Mouse (Mus musculus) right cerebral cortex, postnatal 14 days (tissue): Measurements from ENCODE around the gene Zfp799.
"Not testable (repeated sequence)": the region's sequence is repeated elsewhere in the genome, so short reads cannot be mapped to it uniquely, and the experiment has no call there.

Experiments used
- DNase-seq: peaks from one replicate; pipeline ENCODE4 v3.0.0; 2022

Zfp799 gene

DNA sequence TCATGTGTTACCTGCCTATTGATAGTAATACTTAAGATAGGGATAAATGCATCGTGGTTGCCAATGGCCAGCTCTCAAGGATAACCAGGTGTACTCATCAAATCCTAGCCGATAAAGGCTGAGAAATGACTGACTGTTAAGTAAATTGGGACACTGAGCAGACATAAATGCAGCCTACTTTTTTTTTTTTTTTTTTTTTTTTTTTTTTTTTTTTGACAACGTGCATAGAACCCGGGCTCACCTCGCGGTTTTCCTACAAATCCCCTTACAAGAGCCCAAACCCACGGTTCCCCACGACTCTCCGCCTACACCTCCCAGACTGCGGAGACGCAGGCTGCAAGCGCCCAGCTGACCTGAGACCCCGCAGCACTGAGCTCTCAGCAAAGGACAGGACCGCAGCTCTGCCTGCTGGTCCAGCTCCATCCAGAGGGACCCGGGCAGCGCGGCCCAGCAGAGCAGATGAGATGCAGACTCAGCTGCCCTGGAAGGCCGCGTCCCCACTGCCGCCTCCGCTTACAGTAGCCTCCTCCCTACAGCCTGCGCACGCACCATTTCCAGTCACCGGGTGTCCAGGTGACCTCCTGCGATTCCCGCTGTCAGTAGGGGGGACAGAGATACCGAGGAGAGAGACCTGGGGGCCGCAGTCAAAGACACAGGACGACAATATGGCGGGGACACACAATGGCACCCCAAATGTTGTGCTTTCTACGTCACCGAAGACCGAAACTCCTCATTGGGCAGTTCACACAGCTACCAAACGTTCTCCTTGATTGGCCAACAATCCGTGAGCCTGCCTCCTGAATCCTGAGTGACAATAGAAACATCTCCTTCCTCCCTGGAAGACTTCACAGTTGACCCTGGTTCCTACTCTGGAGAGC is at the start of gene Zfp799:
TSS of gene Zfp799 (minus strand) at position 722 of the 878 bp plus-strand sequence.
- DNase-seq = peak; percentile 69

DNA sequence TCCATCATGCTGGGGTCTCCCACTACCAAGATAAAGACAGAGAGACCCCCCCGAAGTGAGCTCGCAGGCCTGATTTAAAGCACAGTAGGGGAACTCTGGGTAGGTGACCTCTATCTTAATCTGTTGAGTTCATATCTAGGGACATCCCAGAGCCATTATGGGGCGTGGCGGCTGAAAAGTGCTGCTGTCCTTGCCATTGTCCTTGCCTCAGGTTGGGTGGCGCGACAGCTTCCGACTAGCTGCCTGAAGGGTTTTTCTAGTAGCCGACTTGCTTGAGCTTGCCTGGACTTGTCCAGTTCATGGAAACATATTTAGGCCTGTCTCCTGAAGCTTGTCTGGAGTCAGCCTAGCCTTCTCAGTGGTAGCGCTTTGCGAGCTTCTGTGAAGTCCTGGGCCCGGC is 48.7 kb upstream of the Zfp799 start:
- DNase-seq = no peak

DNA sequence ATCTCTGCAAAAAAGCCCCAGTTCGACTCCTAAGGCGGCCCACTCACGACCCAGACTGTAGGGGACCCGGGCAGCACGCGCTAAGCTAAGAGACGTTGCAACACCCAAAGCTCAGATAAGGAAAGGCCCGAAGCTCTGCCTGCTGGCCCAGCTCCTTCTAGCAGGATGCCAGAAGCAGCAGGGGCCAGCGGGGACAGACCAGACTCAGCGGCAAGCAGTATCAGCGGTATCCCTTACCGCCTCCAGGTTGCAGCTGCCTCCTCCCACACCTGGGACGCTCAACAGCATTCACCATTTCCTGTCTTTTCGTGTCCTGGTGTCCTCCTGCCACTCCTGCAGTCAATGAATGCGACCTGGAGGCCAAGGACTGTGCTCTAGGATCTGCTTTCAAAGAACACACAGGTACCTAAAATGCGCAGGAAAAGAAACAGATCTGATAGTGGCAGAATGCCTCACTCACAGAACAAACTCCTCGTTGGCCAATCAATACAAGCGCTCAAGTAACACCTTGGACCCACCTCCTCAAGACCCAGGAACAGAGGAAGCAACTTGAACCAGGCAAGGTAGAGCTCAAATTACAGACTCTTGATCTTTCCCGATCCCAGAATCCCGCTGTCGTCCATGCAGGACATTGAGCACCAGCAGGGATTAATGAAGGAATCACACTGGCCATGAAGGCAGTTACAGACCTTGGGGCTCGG is 47.6 kb upstream of the Zfp799 start:
- no peak for DNase-seq

DNA sequence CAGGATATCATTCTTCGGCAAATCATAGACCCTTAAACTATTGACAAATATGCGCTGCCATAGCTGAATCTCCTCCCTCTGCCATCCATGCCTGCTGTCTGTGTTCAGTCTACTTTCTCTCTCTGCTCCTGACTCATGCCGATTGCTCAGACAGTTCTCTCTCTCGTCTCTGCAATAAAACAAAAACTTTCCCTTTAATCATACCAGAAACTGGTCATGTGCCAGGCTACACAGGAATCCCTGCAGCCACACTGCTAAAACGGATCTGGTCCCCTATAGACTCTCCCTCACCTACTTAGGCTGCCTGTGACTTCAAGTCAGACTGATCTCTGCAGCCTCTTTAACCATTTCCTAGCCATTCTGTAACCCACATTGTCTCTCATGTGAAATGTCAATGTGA is 42.6 kb upstream of the Zfp799 start:
- no peak for DNase-seq

DNA sequence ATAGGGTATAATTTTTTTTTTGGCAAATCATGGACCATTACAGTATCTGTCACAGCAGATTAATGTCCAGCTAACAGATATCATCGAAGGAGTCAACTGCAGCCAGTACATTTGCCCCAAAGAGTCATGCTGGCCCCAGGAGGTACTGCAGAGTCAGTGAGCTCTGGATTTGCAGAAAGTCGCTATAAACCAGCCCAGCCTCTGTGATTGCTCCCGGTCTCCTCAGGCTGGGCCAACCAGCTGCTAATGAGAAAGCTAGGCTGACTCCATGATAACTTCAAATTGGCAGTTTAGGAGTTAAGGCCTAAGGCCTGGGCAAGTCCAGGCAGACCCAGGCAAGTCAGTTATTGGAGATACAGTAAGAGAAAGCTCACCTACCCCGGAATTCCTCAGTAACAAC is 42.0 kb upstream of the Zfp799 start:
- DNase-seq = no peak

DNA sequence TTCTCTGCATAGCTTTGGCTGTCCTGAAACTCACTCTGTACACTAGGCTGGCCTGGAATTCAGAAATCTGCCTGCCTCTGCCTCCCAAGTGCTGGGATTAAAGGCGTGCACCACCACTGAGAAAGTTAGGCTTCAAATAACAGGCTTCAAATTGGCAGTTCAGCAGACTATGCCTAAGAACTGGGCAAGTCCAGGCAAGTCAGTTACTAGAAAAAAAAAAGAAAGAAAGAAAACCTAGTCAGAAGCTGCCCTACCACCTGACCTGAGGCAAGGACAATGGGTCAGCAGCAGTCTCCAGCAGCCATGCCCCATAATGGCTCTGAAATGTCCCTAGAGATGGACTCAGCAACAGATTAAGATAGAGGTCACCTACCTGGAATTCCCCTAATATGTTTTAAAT is 41.4 kb upstream of the Zfp799 start:
- no peak for DNase-seq

DNA sequence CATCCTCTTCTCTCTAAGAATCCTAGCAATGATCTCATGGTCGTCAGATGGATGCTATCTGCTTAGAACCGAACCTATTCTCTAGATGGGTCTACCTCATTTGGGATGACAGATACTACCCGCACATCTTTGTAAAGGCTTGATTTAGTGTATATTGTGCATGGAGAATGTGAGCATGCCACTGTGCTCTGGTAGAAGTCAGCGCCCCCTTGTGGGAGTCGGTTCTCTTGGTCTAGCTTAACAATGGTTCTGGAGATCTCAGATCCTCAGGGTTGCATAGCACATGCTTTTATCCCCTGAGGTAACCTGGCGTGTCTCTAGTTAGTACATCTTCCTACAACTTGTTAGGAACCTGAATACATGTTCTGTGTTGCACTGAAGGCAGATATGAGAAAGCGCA is 37.2 kb upstream of the Zfp799 start:
- not testable (repeated sequence) for DNase-seq

DNA sequence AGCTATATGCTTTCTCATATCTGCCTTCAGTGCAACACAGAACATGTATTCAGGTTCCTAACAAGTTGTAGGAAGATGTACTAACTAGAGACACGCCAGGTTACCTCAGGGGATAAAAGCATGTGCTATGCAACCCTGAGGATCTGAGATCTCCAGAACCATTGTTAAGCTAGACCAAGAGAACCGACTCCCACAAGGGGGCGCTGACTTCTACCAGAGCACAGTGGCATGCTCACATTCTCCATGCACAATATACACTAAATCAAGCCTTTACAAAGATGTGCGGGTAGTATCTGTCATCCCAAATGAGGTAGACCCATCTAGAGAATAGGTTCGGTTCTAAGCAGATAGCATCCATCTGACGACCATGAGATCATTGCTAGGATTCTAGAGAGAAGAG is 26.7 kb upstream of the Zfp799 start:
- not testable (repeated sequence) for DNase-seq

DNA sequence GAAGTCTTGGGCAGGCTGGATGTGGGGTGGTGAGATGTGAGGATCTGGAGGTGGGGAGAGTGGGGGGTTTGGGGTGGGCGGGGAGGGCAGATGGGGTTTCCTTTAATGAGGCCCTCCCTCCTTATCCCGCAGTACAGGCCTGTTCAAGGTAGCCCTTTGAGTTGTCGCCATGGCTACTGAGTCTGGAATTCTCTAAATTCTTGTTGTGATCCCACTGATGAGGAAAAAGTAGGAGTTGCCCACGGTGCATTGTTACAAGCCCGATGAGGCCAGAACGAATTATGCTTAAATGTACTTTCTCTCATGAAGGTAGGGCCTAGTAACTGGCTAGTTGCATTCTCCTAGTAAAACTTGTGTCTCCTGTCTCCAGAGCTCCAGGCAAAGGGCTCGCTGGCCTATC is 21.5 kb upstream of the Zfp799 start:
- DNase-seq = no peak

DNA sequence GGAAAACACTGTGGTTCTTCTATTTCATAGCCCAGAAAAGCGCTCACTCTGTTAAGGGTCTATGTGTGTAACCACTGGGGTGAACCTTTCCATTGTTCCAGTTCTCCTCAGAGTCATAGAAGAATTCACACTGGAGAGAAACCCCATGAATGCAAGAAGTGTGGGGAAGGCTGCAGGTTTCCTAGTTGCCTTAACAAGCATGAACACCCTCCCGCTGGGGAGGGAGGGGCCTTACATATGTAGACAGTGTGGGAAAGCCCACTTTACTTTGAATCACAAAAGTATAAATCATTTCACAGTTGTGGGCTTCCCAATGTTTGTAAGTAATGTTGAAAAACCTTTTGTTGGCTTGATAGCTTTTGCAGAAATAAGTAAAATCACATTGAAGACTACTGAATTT is 11.3 kb upstream of the Zfp799 start:
- no peak for DNase-seq

DNA sequence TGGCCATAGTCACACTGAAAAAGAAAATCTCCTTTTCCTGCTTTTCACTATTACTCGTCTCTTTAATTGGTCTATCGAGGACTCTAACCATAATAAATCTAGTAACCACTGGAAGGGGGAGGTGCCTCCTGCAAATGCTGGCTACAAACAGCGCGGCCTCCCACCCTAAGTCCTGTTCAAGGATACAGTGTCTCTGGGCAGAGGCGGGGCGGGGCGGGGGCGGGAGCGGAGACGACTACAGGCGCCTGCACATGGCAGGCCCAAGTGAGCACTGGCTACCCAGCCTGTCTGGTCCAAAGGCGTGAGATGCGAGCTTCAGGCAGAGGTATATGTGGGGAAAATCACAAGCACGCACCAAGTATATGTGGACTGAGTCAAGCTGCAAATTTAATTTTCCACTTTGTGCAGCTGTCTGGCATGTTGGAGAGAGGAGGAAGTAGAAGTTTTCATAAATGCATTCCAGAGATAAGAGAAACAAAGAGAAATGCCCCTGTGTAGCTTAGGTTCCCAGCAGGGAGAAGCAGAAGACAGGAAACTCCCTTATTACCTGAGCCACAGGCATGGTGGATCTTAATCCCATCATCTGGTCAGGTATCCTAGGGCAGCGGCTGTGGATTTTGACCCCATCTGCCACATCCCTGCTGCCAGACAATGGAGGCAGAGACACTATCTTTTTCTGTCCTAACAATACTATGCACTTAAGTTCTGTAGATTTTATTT is 9.2 kb upstream of the Zfp799 start:
- no peak for DNase-seq

DNA sequence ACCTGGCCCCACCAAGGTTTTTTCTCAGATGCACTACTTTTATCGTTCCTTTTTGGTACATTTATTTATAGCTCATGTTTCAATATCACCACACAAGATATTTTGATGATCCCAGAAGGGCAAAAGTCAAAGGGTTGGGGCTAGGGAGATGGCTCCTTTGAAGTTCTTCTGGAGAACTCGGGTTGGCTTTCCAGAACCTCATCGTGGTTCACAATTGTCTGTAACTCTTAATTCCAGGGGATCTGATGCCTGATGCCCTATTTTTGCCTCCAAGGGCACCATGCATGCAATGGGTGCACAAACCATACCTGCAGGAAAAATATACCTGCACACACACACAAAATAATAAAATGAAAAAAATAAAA is 339 bp upstream of the Zfp799 start:
- no peak for DNase-seq

DNA sequence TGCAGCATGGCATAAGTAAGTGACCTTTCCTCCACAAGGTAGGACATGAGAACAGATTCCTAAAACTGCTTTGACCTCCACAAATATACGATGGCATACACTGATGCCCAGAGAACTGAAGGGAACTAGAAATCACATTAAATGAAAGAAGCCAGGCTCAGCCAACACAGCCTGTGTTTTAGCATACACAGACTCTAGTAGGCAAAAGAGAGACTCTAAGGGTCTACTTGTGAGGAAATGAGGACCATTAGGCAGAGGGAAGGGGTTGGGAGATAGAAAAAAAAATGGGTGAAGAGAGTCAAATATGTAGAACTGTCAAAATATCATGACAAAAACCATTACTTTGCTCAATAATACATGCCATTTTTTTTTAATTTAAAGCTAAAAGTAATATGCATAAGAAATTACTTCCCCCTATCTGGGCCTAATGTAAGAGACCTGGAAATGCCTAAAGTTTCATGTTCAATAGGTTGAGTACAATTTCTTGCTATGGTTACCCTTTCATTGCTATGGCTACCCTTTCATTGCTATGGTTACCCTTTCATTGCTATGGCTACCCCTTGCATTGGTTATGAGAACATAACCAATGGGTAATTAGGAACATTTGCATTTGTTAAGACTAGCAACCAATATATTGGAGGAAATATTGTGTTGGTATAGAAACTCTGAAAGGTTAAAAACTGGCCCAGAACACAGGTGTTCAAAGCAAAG is 13.8 kb downstream of the Zfp799 start:
- DNase-seq = no peak

DNA sequence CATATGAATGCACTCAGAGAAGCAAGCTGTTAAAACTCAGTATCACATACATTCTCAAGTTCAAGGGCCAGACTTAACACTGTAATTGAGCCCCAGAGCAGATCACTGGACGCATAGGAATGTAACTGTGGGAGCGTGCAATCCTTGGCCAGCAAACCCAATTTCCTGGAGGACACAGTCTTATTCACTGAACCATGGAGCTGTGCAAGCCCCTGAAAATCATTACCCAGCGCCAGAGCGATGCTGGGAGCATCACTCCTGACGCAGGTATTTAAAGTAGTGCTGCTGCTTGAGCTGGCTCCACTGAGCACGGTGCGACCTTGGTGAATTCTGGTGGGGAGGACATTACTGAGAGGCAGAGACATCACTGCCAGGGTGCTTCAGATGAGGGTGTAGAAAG is 15.9 kb downstream of the Zfp799 start:
- no peak for DNase-seq

DNA sequence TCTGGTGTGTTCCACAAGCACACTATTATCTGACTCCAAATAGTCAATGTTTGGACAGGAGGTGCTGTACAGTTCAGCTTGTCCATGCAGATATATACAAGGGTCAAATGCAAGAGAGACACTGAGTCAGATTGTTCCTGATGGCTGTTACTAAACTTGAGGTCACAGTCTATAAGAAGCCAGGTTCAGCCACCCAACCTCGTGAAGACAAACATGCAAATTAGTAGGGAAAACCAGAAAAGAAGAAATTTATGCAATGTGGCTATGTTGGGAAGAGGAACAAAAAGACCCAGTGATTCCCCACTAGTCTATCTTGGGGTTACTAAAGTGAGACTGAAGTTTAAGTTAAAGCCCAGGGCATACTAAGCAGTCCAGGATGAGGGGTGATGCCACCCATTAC is 19.4 kb downstream of the Zfp799 start:
- DNase-seq = no peak

DNA sequence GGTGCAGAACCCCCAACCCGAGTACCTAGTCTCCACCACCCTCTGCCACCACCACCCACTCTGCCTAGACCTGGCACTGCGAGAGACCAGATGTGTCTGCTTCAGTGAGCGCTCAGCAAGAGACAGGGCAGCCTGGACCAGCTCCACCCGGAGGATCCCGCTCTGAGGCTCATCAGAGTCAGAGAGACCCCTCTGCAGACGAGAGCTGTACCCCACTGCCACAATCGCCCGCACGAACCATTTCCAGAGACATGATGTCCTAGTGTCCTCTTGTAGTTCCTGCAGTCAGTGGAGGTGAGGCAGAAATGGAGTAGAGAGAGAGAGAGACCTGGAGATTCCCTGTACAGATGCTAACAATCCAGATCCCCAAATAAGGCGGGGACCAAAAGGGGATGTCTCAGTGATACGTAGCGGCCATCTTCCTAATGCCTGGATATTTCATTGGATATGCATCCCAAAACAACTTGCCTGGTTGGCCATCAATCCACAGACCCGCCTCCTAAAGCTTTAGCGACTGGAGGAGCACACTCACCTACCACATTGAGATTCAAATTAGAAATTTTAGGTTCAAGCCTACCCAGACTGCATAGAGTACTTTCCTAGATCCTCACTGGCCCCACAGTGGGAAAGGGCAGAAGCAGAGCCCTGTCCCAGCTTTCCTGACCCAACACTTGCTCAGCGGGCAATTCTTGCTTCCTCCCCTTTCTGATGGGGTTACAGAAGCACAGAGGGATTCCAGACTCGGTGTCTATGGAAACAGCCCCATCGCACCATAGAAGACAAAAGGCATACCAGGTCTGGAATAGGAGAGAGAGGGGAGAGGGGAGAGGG is 20.3 kb downstream of the Zfp799 start, which contains the start of gene Zfp811:
TSS of gene Zfp811 (minus strand) at position 388 of the 831 bp plus-strand sequence.
- peak; percentile 43 for DNase-seq

DNA sequence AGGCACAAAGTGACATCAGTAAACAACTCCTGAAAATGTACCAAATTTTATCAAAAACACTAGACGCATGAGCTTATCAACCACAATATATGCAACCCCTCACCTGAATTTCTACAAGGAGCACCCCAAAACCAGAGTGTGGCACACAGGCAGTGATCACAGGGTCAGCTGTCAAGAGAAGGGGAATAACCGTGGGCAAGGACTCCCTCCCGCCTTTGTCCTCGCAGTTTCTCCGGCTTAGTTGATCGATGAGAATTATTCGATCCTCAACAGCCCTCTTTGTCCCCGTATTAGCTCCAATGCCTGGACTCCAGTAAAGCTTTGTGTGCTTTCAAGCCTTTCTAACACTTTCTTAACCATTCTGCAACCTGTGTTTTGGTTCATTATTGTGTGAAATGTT is 21.1 kb downstream of the Zfp799 start:
- no peak for DNase-seq

DNA sequence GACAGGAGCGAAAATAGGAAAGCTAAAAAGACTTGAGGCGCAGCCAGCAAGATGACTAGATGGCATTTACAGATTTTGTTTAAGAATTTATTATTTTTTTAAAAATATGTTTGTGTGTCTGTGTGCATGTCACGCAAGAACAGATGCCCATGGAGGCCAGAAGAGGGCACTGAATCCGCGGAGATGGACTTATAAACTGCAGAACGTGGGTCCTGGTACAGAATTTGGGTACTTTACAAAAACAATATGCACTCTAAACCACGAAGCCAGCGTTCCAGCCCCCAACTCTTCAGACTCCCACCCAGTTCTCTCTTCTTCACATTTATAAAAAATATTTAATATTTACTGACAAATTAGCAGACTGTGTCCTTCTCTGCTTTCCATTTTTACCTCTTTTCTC is 40.8 kb downstream of the Zfp799 start:
- no peak for DNase-seq

DNA sequence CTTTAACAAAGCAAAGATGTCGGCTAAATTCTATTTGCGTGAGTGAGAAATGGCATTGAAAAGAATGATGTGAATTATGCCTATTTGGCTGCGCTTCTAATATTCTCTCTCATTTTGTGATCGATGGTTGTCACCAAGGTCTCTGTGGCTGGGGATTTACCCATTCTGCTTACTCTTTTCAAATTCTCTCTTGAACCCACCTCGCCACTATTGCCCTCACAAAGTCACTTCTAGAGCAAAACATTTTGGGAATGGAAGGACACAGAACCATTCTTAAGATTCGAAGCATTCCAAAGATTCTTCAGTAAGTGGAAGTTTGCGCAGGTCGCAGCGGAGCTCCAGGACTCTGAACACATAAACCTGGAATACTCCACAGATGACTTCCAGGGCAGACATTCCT is 41.5 kb downstream of the Zfp799 start:
- no peak for DNase-seq

DNA sequence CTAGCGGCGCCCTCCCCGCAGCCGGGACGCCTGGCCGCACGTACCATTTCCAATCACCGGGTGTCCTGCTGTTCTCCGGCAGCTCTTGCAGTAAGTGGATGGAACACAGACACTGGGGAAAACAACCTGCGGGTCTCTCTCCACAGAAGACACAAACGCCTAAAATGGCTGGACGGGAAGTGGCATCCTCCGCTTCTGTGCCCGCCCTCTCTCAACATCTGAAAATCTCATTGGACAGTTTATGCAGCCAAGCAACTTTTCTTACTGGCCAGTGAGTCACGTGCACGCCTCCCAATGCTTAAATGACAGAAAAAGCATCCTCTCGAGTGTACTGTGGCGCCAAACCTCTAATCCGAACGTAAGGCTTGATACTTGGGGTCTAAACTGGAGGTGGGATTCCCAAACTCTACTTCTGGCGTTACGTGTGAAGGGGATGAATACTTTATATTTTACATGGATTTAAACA is 41.9 kb downstream of the Zfp799 start, which contains the start of gene Zfp871:
TSS of gene Zfp871 (minus strand) at position 194 of the 466 bp plus-strand sequence.
- DNase-seq = peak; percentile 75

DNA sequence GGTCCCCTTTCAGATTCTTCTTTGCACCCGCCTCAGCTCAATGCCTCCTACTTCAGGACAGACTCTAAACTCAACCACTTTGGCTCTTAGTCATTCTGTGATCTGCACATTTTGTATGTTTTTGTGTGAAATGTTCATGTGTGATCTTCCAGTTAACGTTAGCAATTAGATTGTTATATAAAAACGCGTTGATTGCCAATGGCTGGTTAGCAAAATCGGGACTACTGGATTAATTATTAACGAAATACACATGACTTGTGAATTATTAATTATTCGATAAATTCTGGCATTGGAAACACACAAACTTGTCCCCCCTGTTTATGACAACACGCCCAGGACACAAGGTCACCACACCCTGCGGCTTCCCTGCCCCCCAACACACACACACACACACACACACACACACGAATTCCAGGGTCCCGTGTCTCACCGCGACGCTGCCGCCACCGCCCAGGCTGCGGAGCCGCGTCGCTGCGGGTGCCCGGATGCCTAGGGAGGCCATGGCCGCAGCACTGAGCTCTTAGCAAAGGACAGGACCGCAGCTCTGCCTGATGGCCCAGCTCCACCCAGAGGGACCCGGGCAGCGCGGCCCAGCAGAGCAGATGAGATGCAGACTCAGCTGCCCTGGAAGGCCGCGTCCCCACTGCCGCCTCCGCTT is 42.5 kb downstream of the Zfp799 start:
- peak; percentile 43 for DNase-seq
